Mouse (Mus musculus) E14TG2a.4 (cell line): Measurements from ENCODE around the gene Obox8.

Experiments
- CTCF ChIP-seq: conservative IDR thresholded peaks from 2 replicates; pipeline ENCODE4 v1.5.1; 2014; ENCODE audit warnings: low read length
- NANOG ChIP-seq: IDR thresholded peaks from 2 replicates; pipeline ENCODE4 v1.6.1; 2014; ENCODE audit warnings: borderline replicate concordance, low read length, mixed read lengths
- POU5F1 ChIP-seq: IDR thresholded peaks from 2 replicates; pipeline ENCODE4 v1.6.1; 2014; ENCODE audit warnings: low read length, borderline replicate concordance

DNA sequence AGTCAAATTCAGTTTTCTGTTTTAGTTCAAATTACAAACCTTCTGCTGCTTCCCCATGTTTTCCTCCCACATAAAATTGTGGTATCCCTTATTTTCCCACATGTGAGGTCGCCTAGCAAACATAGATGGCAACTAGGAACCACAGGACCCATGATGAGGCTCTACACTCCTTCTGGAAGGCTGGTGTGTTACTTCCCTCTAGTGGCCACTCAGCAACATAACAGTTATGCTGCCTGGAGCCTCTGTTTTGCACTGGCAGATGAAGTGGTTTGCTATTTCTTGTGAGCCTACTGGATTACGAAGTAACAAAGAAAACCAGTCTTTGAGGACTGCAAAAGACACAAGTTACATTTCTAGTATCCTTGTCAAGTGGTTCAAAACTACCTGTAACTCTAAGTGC lies 16.1 kb downstream of the Obox8 start:
- TF ChIP-seq CTCF (peak; percentile 80), NANOG (no peak), POU5F1 (no peak)
